Mouse (Mus musculus) kidney, postnatal 10 days (tissue): ENCODE measurements at regions not wholly inside any gene's neighbourhood (a gene's known extent, or its start where the extent isn't known, plus 50 kb on each side); places are given as distances from the start of the nearest gene placed in this dataset.
A peak's percentile ranks its signal among the peaks of the same experiment; 100 is the strongest.

Experiments
- DNase-seq: peaks from one replicate; pipeline ENCODE4 v3.0.0; 2021; ENCODE audit warnings: mixed read lengths

- no peak for DNase-seq
These were observed 57.5 kb upstream of the Igf1r start for GRCm38 (mm10) chr7:67895166-67895565.

GRCm38 (mm10) chr7:67892917-67893316 lies 59.7 kb upstream of the Igf1r start:
- DNase-seq, result no peak

- DNase-seq, result no peak
These were observed 69.6 kb upstream of the Igf1r start for GRCm38 (mm10) chr7:67883040-67883439.

GRCm38 (mm10) chr7:67882606-67883005 lies 70.0 kb upstream of the Igf1r start:
- DNase-seq, result no peak

GRCm38 (mm10) chr7:67878226-67878625 lies 74.4 kb upstream of the Igf1r start:
- DNase-seq, result no peak

- no peak for DNase-seq
These were observed 75.0 kb upstream of the Igf1r start for GRCm38 (mm10) chr7:67877587-67877986.

- DNase-seq, result no peak
These were observed 94.8 kb upstream of the Synm start for GRCm38 (mm10) chr7:67854080-67855022.

GRCm38 (mm10) chr7:67852859-67853258 lies 93.3 kb upstream of the Synm start:
- no peak for DNase-seq

- no peak for DNase-seq
These were observed 89.9 kb upstream of the Synm start for GRCm38 (mm10) chr7:67849509-67849862.

- DNase-seq, result peak; percentile 77
These were observed 89.3 kb upstream of the Synm start for GRCm38 (mm10) chr7:67848589-67849508.

- DNase-seq, result peak; percentile 51
These were observed 87.3 kb upstream of the Synm start for GRCm38 (mm10) chr7:67846796-67847195.

GRCm38 (mm10) chr7:67836984-67837383 lies 77.4 kb upstream of the Synm start:
- no peak for DNase-seq

GRCm38 (mm10) chr7:67836117-67836949 lies 76.8 kb upstream of the Synm start:
- DNase-seq, result peak; percentile 79

GRCm38 (mm10) chr7:67831738-67832137 lies 72.2 kb upstream of the Synm start:
- no peak for DNase-seq

GRCm38 (mm10) chr7:67827386-67827785 lies 67.8 kb upstream of the Synm start:
- no peak for DNase-seq

- no peak for DNase-seq
These were observed 67.4 kb upstream of the Synm start for GRCm38 (mm10) chr7:67826936-67827335.

- no peak for DNase-seq
These were observed 66.8 kb upstream of the Synm start for GRCm38 (mm10) chr7:67826368-67826767.

- no peak for DNase-seq
These were observed 66.2 kb upstream of the Synm start for GRCm38 (mm10) chr7:67825636-67826280.

- DNase-seq, result no peak
These were observed 64.6 kb upstream of the Synm start for GRCm38 (mm10) chr7:67823943-67824645.

- no peak for DNase-seq
These were observed 60.0 kb upstream of the Synm start for GRCm38 (mm10) chr7:67819551-67819950.

- no peak for DNase-seq
These were observed 58.0 kb upstream of the Synm start for GRCm38 (mm10) chr7:67817556-67817955.

GRCm38 (mm10) chr7:67814861-67815260 lies 55.3 kb upstream of the Synm start:
- DNase-seq, result no peak
